Mouse (Mus musculus) heart, adult 2 months (tissue): ENCODE measurements around the gene Hsd3b4.
"Not testable (repeated sequence)": the region's sequence is repeated elsewhere in the genome, so short reads cannot be mapped to it uniquely, and the experiment has no call there.

Source experiments
- CTCF ChIP-seq: fragments of 200-600 bp; IDR thresholded peaks from 2 replicates; pipeline ENCODE4 v1.8.1; 2022; ENCODE audit warnings: antibody characterized with exemption, mild to moderate bottlenecking, moderate library complexity
- POLR2A ChIP-seq: fragments of 200-500 bp; IDR thresholded peaks from 2 replicates; pipeline ENCODE4 v1.6.1; 2011; ENCODE audit warnings: mild to moderate bottlenecking, low read depth, low read length, control low read depth; ENCODE audit not compliant: insufficient read depth

DNA sequence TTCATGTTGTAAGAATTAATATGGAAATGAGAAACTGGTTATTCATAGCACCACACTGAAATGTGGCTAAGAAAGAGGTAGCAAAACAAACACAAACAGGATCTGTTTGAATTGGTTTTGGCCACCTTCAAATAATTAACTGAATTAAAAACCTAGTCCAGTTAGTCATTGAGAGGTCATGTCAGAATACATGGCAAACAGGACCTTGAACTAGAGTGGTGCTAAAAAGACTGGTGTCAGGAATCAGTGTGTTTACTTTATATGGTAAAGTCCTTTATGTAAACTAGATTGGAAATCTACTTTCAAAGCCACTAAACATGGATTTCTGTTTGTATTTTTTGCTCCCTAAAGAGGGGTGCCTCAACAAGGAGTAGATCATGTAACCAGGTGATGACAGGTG, 38.8 kb downstream of the Hsd3b4 start:
- not testable (repeated sequence) for TF ChIP-seq CTCF, POLR2A
